Mouse (Mus musculus): Measurements from ENCODE around the gene Slc17a7. TPM values are rescaled to one million over a fixed set of nuclear protein-coding genes. Genes with fewer than 3 reads are reported as not detected.
A peak's percentile ranks its signal among the peaks of the same experiment; 100 is the strongest.

Slc17a7 gene
- polyA plus RNA-seq, 1 experiment from 2014 or later = 0.15 TPM

- H3K27ac ChIP-seq = no peak overlapping the region
- ATAC-seq = no peak
- H3K36me3 ChIP-seq = no peaks in the 10 kb centered on the region
- H3K9ac ChIP-seq = no peak overlapping the region
- H3K4me3 ChIP-seq (replicated peaks) = no peak overlapping the region
- 73% methylated on average over 7 of the region's 7 CpGs for WGBS
- peaks cover 10% of the 10 kb centered on the region for H3K4me1 ChIP-seq (replicated peaks)
- peaks cover 80% of the 10 kb centered on the region for H3K27me3 ChIP-seq (replicated peaks)
- H3K9me3 ChIP-seq = no peaks in the 10 kb centered on the region
- no peak overlapping the region for H3K4me2 ChIP-seq (replicated peaks)
These were observed 22.2 kb downstream of the Slc17a7 start for GRCm38 (mm10) chr7:45185921-45186320.

- no peak overlapping the region for H3K27ac ChIP-seq
- 49% methylated on average over 16 of the region's 16 CpGs for WGBS
- H3K9ac ChIP-seq = no peak overlapping the region
- no peak overlapping the region for H3K4me2 ChIP-seq (replicated peaks)
- ATAC-seq = no peak
- H3K9me3 ChIP-seq = no peaks in the 10 kb centered on the region
- no peak overlapping the region for H3K4me3 ChIP-seq (replicated peaks)
- peaks cover 52% of the 10 kb centered on the region for H3K27me3 ChIP-seq (replicated peaks)
- peaks cover 5% of the 10 kb centered on the region for H3K4me1 ChIP-seq (replicated peaks)
- no peaks in the 10 kb centered on the region for H3K36me3 ChIP-seq
These were observed 25.9 kb downstream of the Slc17a7 start for GRCm38 (mm10) chr7:45189600-45189999.

- no peaks in the 10 kb centered on the region for H3K36me3 ChIP-seq
- peaks cover 5% of the 10 kb centered on the region for H3K4me1 ChIP-seq (replicated peaks)
- H3K9me3 ChIP-seq = no peaks in the 10 kb centered on the region
- no peak overlapping the region for H3K27ac ChIP-seq
- 85% methylated on average over 6 of the region's 6 CpGs for WGBS
- no peak overlapping the region for H3K4me2 ChIP-seq (replicated peaks)
- no peak for ATAC-seq
- H3K9ac ChIP-seq = no peak overlapping the region
- H3K27me3 ChIP-seq (replicated peaks) = peaks cover 46% of the 10 kb centered on the region
- no peak overlapping the region for H3K4me3 ChIP-seq (replicated peaks)
These were observed 26.4 kb downstream of the Slc17a7 start for GRCm38 (mm10) chr7:45190186-45190585.

- H3K9me3 ChIP-seq = no peaks in the 10 kb centered on the region
- no peak overlapping the region for H3K4me3 ChIP-seq (replicated peaks)
- peaks cover 5% of the 10 kb centered on the region for H3K4me1 ChIP-seq (replicated peaks)
- no peak overlapping the region for H3K4me2 ChIP-seq (replicated peaks)
- no peaks in the 10 kb centered on the region for H3K36me3 ChIP-seq
- ATAC-seq = no peak
- WGBS = 54% methylated on average over 2 of the region's 2 CpGs
- H3K9ac ChIP-seq = no peak overlapping the region
- H3K27ac ChIP-seq = no peak overlapping the region
- H3K27me3 ChIP-seq (replicated peaks) = peaks cover 39% of the 10 kb centered on the region
These were observed 27.4 kb downstream of the Slc17a7 start for GRCm38 (mm10) chr7:45191161-45191560.

- Histone ChIP-seq H3K27me3 (replicated peaks) (peaks cover 34% of the 10 kb centered on the region), H3K36me3 (no peaks in the 10 kb centered on the region), H3K4me3 (replicated peaks) (no peak overlapping the region), H3K4me1 (replicated peaks) (peaks cover 5% of the 10 kb centered on the region), H3K27ac (no peak overlapping the region), H3K9me3 (no peaks in the 10 kb centered on the region), H3K9ac (no peak overlapping the region), H3K4me2 (replicated peaks) (no peak overlapping the region)
- WGBS = 11% methylated on average over 8 of the region's 8 CpGs
- ATAC-seq = peak; percentile 37
These were observed 28.1 kb downstream of the Slc17a7 start for GRCm38 (mm10) chr7:45191803-45192363.

- no peak for ATAC-seq
- H3K4me2 ChIP-seq (replicated peaks) = no peak overlapping the region
- H3K9me3 ChIP-seq = no peaks in the 10 kb centered on the region
- no peaks in the 10 kb centered on the region for H3K36me3 ChIP-seq
- no peak overlapping the region for H3K9ac ChIP-seq
- peaks cover 5% of the 10 kb centered on the region for H3K4me1 ChIP-seq (replicated peaks)
- H3K27me3 ChIP-seq (replicated peaks) = peaks cover 31% of the 10 kb centered on the region
- no peak overlapping the region for H3K27ac ChIP-seq
- H3K4me3 ChIP-seq (replicated peaks) = no peak overlapping the region
- 83% methylated on average over 7 of the region's 7 CpGs for WGBS
These were observed 29.0 kb downstream of the Slc17a7 start for GRCm38 (mm10) chr7:45192585-45193310.

- Histone ChIP-seq H3K9ac (no peak overlapping the region), H3K4me1 (replicated peaks) (peaks cover 5% of the 10 kb centered on the region), H3K27ac (no peak overlapping the region), H3K4me3 (replicated peaks) (no peak overlapping the region), H3K4me2 (replicated peaks) (no peak overlapping the region), H3K9me3 (no peaks in the 10 kb centered on the region), H3K36me3 (no peaks in the 10 kb centered on the region), H3K27me3 (replicated peaks) (peaks cover 25% of the 10 kb centered on the region)
- no peak for ATAC-seq
- WGBS = 67% methylated on average over 5 of the region's 5 CpGs
These were observed 29.7 kb downstream of the Slc17a7 start for GRCm38 (mm10) chr7:45193406-45193805.

GRCm38 (mm10) chr7:45193871-45194785 lies 30.4 kb downstream of the Slc17a7 start:
- ATAC-seq = no peak
- Histone ChIP-seq H3K9ac (no peak overlapping the region), H3K4me3 (replicated peaks) (no peak overlapping the region), H3K4me1 (replicated peaks) (peaks cover 5% of the 10 kb centered on the region), H3K9me3 (no peaks in the 10 kb centered on the region), H3K27me3 (replicated peaks) (peaks cover 18% of the 10 kb centered on the region), H3K4me2 (replicated peaks) (no peak overlapping the region), H3K36me3 (no peaks in the 10 kb centered on the region), H3K27ac (no peak overlapping the region)
- 70% methylated on average over 17 of the region's 17 CpGs for WGBS

- H3K9me3 ChIP-seq = no peaks in the 10 kb centered on the region
- no peak overlapping the region for H3K4me2 ChIP-seq (replicated peaks)
- peaks cover 19% of the 10 kb centered on the region; the same call in 1 of the 2 replicates for H3K27me3 ChIP-seq (replicated peaks)
- no peak for ATAC-seq
- no peak overlapping the region for H3K9ac ChIP-seq
- no peak overlapping the region for H3K27ac ChIP-seq
- no peaks in the 10 kb centered on the region for H3K36me3 ChIP-seq
- H3K4me1 ChIP-seq (replicated peaks) = peaks cover 5% of the 10 kb centered on the region
- no peak overlapping the region for H3K4me3 ChIP-seq (replicated peaks)
- 63% methylated on average over 13 of the region's 13 CpGs for WGBS
These were observed 31.8 kb downstream of the Slc17a7 start for GRCm38 (mm10) chr7:45195341-45196175.

GRCm38 (mm10) chr7:45196176-45196535 lies 32.4 kb downstream of the Slc17a7 start:
- H3K4me3 ChIP-seq (replicated peaks) = no peak overlapping the region
- H3K9ac ChIP-seq = no peak overlapping the region
- H3K4me1 ChIP-seq (replicated peaks) = peaks cover 5% of the 10 kb centered on the region
- H3K4me2 ChIP-seq (replicated peaks) = no peak overlapping the region
- ATAC-seq = no peak
- no peak overlapping the region for H3K27ac ChIP-seq
- 85% methylated on average over 4 of the region's 4 CpGs for WGBS
- H3K27me3 ChIP-seq (replicated peaks) = peaks cover 13% of the 10 kb centered on the region; the same call in 1 of the 2 replicates
- no peaks in the 10 kb centered on the region for H3K9me3 ChIP-seq
- H3K36me3 ChIP-seq = no peaks in the 10 kb centered on the region

GRCm38 (mm10) chr7:45196994-45197393 lies 33.2 kb downstream of the Slc17a7 start:
- H3K4me3 ChIP-seq (replicated peaks) = no peak overlapping the region
- no peak for ATAC-seq
- peaks cover 2% of the 10 kb centered on the region for H3K4me1 ChIP-seq (replicated peaks)
- no peaks in the 10 kb centered on the region for H3K36me3 ChIP-seq
- H3K4me2 ChIP-seq (replicated peaks) = no peak overlapping the region
- peaks cover 8% of the 10 kb centered on the region; the same call in 1 of the 2 replicates for H3K27me3 ChIP-seq (replicated peaks)
- H3K9ac ChIP-seq = no peak overlapping the region
- WGBS = 70% methylated on average over 5 of the region's 5 CpGs
- no peak overlapping the region for H3K27ac ChIP-seq
- H3K9me3 ChIP-seq = no peaks in the 10 kb centered on the region

All from intestine, embryonic 15.5 days (tissue).